Mouse (Mus musculus) thymus, postnatal 0 days (tissue): Measurements from ENCODE around the gene Tspan12. TPM values are rescaled to one million over a fixed set of nuclear protein-coding genes. Genes with fewer than 3 reads are reported as not detected.

Source experiments
- DNase-seq: peaks from one replicate; pipeline ENCODE4 v3.0.0-alpha.2; 2015; ENCODE audit warnings: low spot score
- polyA plus RNA-seq: library from polyadenylated mRNA; unstranded; fragments of >200 nt; fragmentation: Nextera tagmentation; extraction: Ambion mirVana; gene quantifications from 2 replicates; pipeline ENCODE4 v1.2.1, GENCODE M21; 2015

Tspan12 gene
- polyA plus RNA-seq, 1 experiment from 2014 or later, result 10.4 TPM

- no peak for DNase-seq
Measured at GRCm38 (mm10) chr6:21774213-21774916, 78.0 kb downstream of the Tspan12 start.

- DNase-seq, result no peak
Measured at GRCm38 (mm10) chr6:21769447-21769809, 82.9 kb downstream of the Tspan12 start.

DNA sequence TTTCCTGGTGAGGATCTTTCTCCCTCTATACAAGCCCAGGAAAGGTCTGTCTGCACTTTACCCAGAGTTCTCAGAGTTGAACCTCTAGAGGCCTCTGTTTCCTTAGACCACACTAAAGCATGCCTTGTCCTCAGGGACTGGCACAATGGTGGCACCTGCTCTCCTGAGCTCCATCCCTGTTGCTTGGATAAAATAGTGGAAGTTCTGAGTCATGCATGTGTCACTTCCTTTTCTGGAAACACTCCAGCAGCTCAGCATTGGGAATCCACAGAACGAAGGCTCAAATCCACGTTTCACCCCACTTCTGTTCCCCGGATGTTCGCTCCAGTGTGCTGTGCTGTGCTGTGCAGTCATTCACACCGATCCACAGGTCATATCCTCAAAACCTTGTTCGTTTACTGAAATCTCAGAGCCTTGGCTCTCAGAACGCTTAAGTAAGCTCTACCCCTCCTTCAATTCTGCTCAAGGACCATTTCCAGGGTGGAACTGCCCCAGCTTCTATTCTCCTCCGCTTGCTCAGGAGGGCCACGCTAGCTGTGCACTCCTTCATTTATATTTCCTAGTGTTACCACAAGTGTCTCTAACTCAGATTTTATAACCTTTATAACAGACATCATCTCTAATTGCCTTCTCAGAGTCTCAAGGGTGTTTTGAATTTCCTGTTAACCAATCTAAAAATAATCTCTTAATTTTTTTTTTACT lies 83.4 kb downstream of the Tspan12 start:
- DNase-seq, result no peak

DNA sequence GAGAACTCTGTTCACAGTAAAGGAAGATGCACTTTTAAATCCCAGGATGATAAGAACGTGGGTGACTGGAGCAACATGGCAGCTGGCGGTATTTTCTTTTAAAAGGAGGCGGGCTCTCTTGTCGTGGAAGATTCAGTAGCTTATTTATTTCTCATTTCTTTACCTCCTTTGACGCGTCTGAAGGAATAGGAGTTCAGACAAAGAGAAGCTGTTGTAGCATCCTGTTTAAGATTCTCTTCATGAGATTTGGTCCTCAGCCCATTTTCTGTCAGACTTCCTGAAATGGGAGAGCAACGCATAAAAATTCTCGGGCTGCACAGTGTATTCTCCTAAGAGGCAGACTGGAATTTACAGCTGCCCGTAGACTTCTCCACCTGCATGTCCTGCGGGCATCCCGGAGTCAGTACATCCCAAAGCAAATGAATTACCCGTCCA lies 84.5 kb downstream of the Tspan12 start:
- DNase-seq, result no peak

GRCm38 (mm10) chr6:21747536-21747935 lies 104.8 kb downstream of the Tspan12 start:
- DNase-seq, result no peak

GRCm38 (mm10) chr6:21744615-21745266 lies 107.6 kb downstream of the Tspan12 start:
- DNase-seq, result no peak

- DNase-seq, result no peak
Measured at GRCm38 (mm10) chr6:21740606-21741005, 111.7 kb downstream of the Tspan12 start.

GRCm38 (mm10) chr6:21722238-21722637 lies 130.1 kb downstream of the Tspan12 start:
- DNase-seq, result no peak

Other genes with a start within 250 kb of the Tspan12 start
- 76.4 and 81.0 TPM in 2 replicates for gene Ing3, start 97.1 kb upstream of the Tspan12 start, polyA plus RNA-seq
- gene Cped1, start 133.4 kb upstream of the Tspan12 start, polyA plus RNA-seq, result 0.72 and 0.95 TPM in 2 replicates